Mouse (Mus musculus) gastrocnemius, adult 2 months (tissue): ENCODE results near the gene Tceal6. TPM values are rescaled to one million over a fixed set of nuclear protein-coding genes. Genes with fewer than 3 reads are reported as not detected.
"Not testable (repeated sequence)": the region's sequence is repeated elsewhere in the genome, so short reads cannot be mapped to it uniquely, and the experiment has no call there.

Experiments used
- DNase-seq: peaks from one replicate; pipeline ENCODE4 v3.0.0; 2022
- H3K27ac ChIP-seq: fragments of 200-600 bp; 2 replicates; pipeline ENCODE4 v1.8.1; 2022; ENCODE audit warnings: mild to moderate bottlenecking
- H3K4me3 ChIP-seq: fragments of 200-600 bp; 2 replicates; pipeline ENCODE4 v1.8.1; 2022; ENCODE audit warnings: mild to moderate bottlenecking, moderate library complexity
- CTCF ChIP-seq: fragments of 200-600 bp; IDR thresholded peaks from 2 replicates; pipeline ENCODE4 v1.8.1; 2022; ENCODE audit warnings: antibody characterized with exemption, mild to moderate bottlenecking, moderate library complexity
- intact Hi-C: fragments of 180-260 bp; cut with DNase I; formaldehyde crosslinking; loops from one replicate; pipeline ENCODE4 v1.15.1; 2025
- long read RNA-seq, 2 experiments: library from polyadenylated mRNA; stranded (forward); transcript quantifications; one replicate each; pipeline ENCODE4 v2.0.0; 2021
- total RNA-seq, 2 experiments: library from RNA; stranded (reverse); gene quantifications; 2 replicates each; pipeline ENCODE4 v1.2.3; 2021

Tceal6 gene
- not detected for total RNA-seq
- long read RNA-seq, experiment 1, result 0 reads
- long read RNA-seq, experiment 2, result 0 reads

- DNase-seq, result no peak
- intact Hi-C loops, result no loop called here
- TF ChIP-seq CTCF, result no peak
- Histone ChIP-seq H3K27ac (no peak within 1 kb of the TSS), H3K4me3 (peak within 1 kb of the TSS; percentile 23)
These were observed at the start of gene Tceal6 for GRCm38 (mm10) chrX:135210436-135211221. Tceal6 (minus strand) TSS chrX:135210687.

DNA sequence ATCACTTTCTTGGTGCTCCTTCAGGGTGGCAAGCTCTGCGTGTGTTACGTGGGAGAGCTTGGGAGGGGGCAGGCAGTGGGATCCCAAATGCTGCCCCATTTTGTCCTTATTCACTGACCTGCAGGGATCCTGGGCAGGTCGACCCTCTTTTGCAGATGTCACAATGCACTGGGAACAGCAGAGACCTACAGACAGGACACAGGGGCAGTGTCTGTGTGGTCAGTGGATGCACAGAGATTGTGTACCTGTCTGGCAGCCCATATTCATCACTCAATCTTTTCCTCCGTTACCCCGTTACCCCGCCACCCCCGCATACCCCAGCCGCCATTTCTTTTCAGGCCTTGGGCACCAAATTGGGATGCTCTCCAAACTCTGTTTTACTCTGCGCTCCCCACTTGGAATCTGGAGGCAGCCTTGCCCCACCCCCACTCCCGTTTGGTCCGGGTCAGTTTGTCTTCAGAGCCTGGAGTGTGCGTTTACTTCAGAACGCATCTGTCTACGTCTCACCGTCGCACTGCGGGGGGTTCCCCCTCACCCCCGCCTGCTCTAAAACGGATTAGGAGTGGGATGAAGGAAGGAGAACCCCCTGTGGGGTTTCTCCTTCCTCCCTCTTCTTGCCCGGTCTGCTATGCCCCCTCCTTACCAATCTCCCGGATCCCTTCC is 583 bp downstream of the Tceal6 start:
- DNase-seq, H3K27ac ChIP-seq, intact Hi-C loops: not testable (repeated sequence)
- H3K4me3 ChIP-seq, result peak overlapping the region; percentile 23

DNA sequence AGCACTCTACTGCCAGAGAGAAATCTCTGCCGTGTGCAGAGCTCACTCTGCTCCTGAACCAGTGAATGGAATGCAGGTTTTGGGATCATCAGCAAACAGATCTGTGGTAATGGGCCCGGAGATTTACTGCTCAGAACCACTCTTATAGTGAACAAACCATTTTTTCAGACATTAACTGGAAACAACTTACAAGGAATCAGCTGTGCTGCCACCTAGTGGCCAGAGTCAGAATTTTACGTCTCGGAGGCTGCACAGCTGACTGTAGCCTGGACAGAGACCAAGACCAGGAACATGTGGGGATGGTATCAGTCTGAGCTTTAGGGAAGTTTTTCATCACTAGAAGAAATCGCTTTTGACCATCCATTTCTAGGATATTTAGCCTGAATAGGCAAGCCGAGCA is 20.6 kb downstream of the Tceal6 start:
- H3K4me3 ChIP-seq, H3K27ac ChIP-seq, intact Hi-C loops, DNase-seq: not testable (repeated sequence)

- H3K4me3 ChIP-seq, intact Hi-C loops, DNase-seq, H3K27ac ChIP-seq: not testable (repeated sequence)
These were observed 21.8 kb downstream of the Tceal6 start for GRCm38 (mm10) chrX:135188661-135189060.

GRCm38 (mm10) chrX:135177532-135177931 is 33.0 kb downstream of the Tceal6 start, which contains the start of gene Gm15023:
Gm15023 (minus strand) TSS chrX:135177632.
- intact Hi-C loops, result not testable (repeated sequence)

More at GRCm38 (mm10) chrX:135177532-135177931, 33.0 kb downstream of the Tceal6 start, which contains the start of gene Gm15023:
- DNase-seq, H3K4me3 ChIP-seq, H3K27ac ChIP-seq: not testable (repeated sequence)

Other genes starting within 250 kb of the Tceal6 start
- gene Nxf2, start 245.9 kb downstream of the Tceal6 start, total RNA-seq, result not detected
- gene Zmat1, start 201.5 kb downstream of the Tceal6 start, total RNA-seq, result 1 to 10 TPM in 1 of 2 experiments, under 1 TPM in 1; 0.54 to 1.9 TPM
- gene Gm15023, start 33.1 kb downstream of the Tceal6 start, total RNA-seq, result not detected
- not detected for gene Pramel3, start 91.6 kb upstream of the Tceal6 start, total RNA-seq
- gene Gm5128, start 162.6 kb upstream of the Tceal6 start, total RNA-seq, result not detected
- not detected for gene Gm7903, start 223.1 kb upstream of the Tceal6 start, total RNA-seq